Mouse (Mus musculus) spleen, postnatal 10 days (tissue): ENCODE data around the gene Lyl1.

ENCODE experiments used
- DNase-seq, 2 experiments: peaks; one replicate each; pipeline ENCODE4 v3.0.0; 2021 to 2022; ENCODE audit warnings: low spot score in 2 of 2

The Lyl1 gene

GRCm38 (mm10) chr8:84722850-84723570 is 21.8 kb downstream of the Lyl1 start, which contains the start of gene G430095P16Rik:
Gene G430095P16Rik (plus strand): TSS chr8:84723007.
- DNase-seq = peak; percentile 84 to 91

- peak; percentile 76 to 81 for DNase-seq
Measured at GRCm38 (mm10) chr8:84723571-84723900, 22.3 kb downstream of the Lyl1 start.

GRCm38 (mm10) chr8:84724683-84725082 is 23.4 kb downstream of the Lyl1 start:
- peak in 1 of 2 experiments; percentile 52 for DNase-seq

GRCm38 (mm10) chr8:84725246-84725940 is 24.1 kb downstream of the Lyl1 start:
- DNase-seq = peak in 1 of 2 experiments; percentile 38

- DNase-seq = peak in 1 of 2 experiments; percentile 53
Measured at GRCm38 (mm10) chr8:84725941-84726259, 24.6 kb downstream of the Lyl1 start.

- DNase-seq = no peak
Measured at GRCm38 (mm10) chr8:84728474-84728873, 27.2 kb downstream of the Lyl1 start.

- no peak for DNase-seq
Measured at GRCm38 (mm10) chr8:84729921-84730362, 28.7 kb downstream of the Lyl1 start.

GRCm38 (mm10) chr8:84730541-84731370 is 29.5 kb downstream of the Lyl1 start:
- DNase-seq = peak; percentile 79 to 84

GRCm38 (mm10) chr8:84731371-84732177 is 30.3 kb downstream of the Lyl1 start:
- DNase-seq = peak; percentile 40 to 58

- DNase-seq = no peak
Measured at GRCm38 (mm10) chr8:84732545-84732944, 31.3 kb downstream of the Lyl1 start.

- no peak for DNase-seq
Measured at GRCm38 (mm10) chr8:84732996-84733395, 31.7 kb downstream of the Lyl1 start.

GRCm38 (mm10) chr8:84733959-84734358 is 32.7 kb downstream of the Lyl1 start:
- DNase-seq = no peak

- DNase-seq = no peak
Measured at GRCm38 (mm10) chr8:84734680-84735079, 33.4 kb downstream of the Lyl1 start.

- no peak for DNase-seq
Measured at GRCm38 (mm10) chr8:84735597-84735996, 34.3 kb downstream of the Lyl1 start.

- no peak for DNase-seq
Measured at GRCm38 (mm10) chr8:84736521-84736920, 35.3 kb downstream of the Lyl1 start.

GRCm38 (mm10) chr8:84737608-84738007 is 36.4 kb downstream of the Lyl1 start:
- peak; percentile 83 to 90 for DNase-seq

GRCm38 (mm10) chr8:84738266-84738665 is 37.0 kb downstream of the Lyl1 start:
- no peak for DNase-seq

- no peak for DNase-seq
Measured at GRCm38 (mm10) chr8:84738715-84739400, 37.6 kb downstream of the Lyl1 start.

- no peak for DNase-seq
Measured at GRCm38 (mm10) chr8:84739401-84739742, 38.1 kb downstream of the Lyl1 start.

- no peak for DNase-seq
Measured at GRCm38 (mm10) chr8:84740895-84741843, 39.9 kb downstream of the Lyl1 start.
